Mouse (Mus musculus) cerebellum, postnatal 10 days (tissue): ENCODE data around the gene Nin.
"Not testable (repeated sequence)": the region's sequence is repeated elsewhere in the genome, so short reads cannot be mapped to it uniquely, and the experiment has no call there.

Source experiments
- DNase-seq, 2 experiments: peaks; one replicate each; pipeline ENCODE4 v3.0.0; 2021; ENCODE audit warnings: mixed read lengths in 2 of 2

The Nin gene

GRCm38 (mm10) chr12:70113351-70113750 lies at the start of gene Nin:
Gene Nin, minus strand, starts transcription at chr12:70113717.
- no peak for DNase-seq

- no peak for DNase-seq
Measured at GRCm38 (mm10) chr12:70161057-70161456, 47.5 kb upstream of the Nin start.

GRCm38 (mm10) chr12:70157292-70158066 lies 44.0 kb upstream of the Nin start:
- DNase-seq = no peak

- peak; percentile 16 to 20 for DNase-seq
Measured at GRCm38 (mm10) chr12:70156222-70156621, 42.7 kb upstream of the Nin start.

- no peak for DNase-seq
Measured at GRCm38 (mm10) chr12:70153842-70154241, 40.3 kb upstream of the Nin start, which contains the start of gene Abhd12b. Gene Abhd12b, plus strand, starts transcription at chr12:70154142.

- DNase-seq = peak; percentile 31 to 45
Measured at GRCm38 (mm10) chr12:70148631-70149265, 35.2 kb upstream of the Nin start.

GRCm38 (mm10) chr12:70147986-70148630 lies 34.6 kb upstream of the Nin start:
- DNase-seq = no peak

GRCm38 (mm10) chr12:70145586-70145985 lies 32.1 kb upstream of the Nin start:
- DNase-seq = no peak

GRCm38 (mm10) chr12:70144637-70145448 lies 31.3 kb upstream of the Nin start:
- DNase-seq = peak; percentile 80 to 87

- DNase-seq = not testable (repeated sequence)
Measured at GRCm38 (mm10) chr12:70144106-70144587, 30.6 kb upstream of the Nin start.

- no peak for DNase-seq
Measured at GRCm38 (mm10) chr12:70140993-70141576, 27.6 kb upstream of the Nin start.

- no peak for DNase-seq
Measured at GRCm38 (mm10) chr12:70140542-70140941, 27.0 kb upstream of the Nin start.

- no peak for DNase-seq
Measured at GRCm38 (mm10) chr12:70139871-70140270, 26.4 kb upstream of the Nin start.

GRCm38 (mm10) chr12:70137626-70138025 lies 24.1 kb upstream of the Nin start:
- DNase-seq = no peak

- DNase-seq = no peak
Measured at GRCm38 (mm10) chr12:70137095-70137494, 23.6 kb upstream of the Nin start.

GRCm38 (mm10) chr12:70136185-70136756 lies 22.8 kb upstream of the Nin start:
- DNase-seq = no peak

GRCm38 (mm10) chr12:70134627-70135235 lies 21.2 kb upstream of the Nin start:
- no peak for DNase-seq

- peak; percentile 70 to 75 for DNase-seq
Measured at GRCm38 (mm10) chr12:70131042-70131675, 17.6 kb upstream of the Nin start.

- no peak for DNase-seq
Measured at GRCm38 (mm10) chr12:70129105-70129504, 15.6 kb upstream of the Nin start.

GRCm38 (mm10) chr12:70126626-70127025 lies 13.1 kb upstream of the Nin start:
- DNase-seq = no peak

- peak; percentile 56 to 69 for DNase-seq
Measured at GRCm38 (mm10) chr12:70119552-70119951, 6.0 kb upstream of the Nin start.
